Mouse (Mus musculus): ENCODE results near the gene Slc6a18.
A peak's percentile ranks its signal among the peaks of the same experiment; 100 is the strongest.

- no peak for TF ChIP-seq E2F4 (IDR thresholded peaks at IDR 0.05; ENCODE audit: insufficient read depth)
- no peak for TF ChIP-seq POLR2A (IDR thresholded peaks at IDR 0.05; ENCODE audit: insufficient read length, low read depth)
- no peak for TF ChIP-seq USF1 (IDR thresholded peaks at IDR 0.05; ENCODE audit: low read depth)
- TF ChIP-seq MYOD1 (IDR thresholded peaks at IDR 0.05; ENCODE audit: control insufficient read depth in 1 of 3, insufficient read length in 2 of 3, low read depth in 2 of 3) = no peak
- peak; percentile 40; the same call in 1 of the 2 replicates for TF ChIP-seq CEBPB (IDR thresholded peaks at IDR 0.05; ENCODE audit: insufficient read depth, poor library complexity, severe bottlenecking)
These were observed 45.4 kb upstream of the Slc6a18 start for GRCm38 (mm10) chr13:73723081-73723668.
